Mouse (Mus musculus): ENCODE results near the gene Ctsa. TPM values are rescaled to one million over a fixed set of nuclear protein-coding genes. Genes with fewer than 3 reads are reported as not detected.
"Not testable (repeated sequence)": the region's sequence is repeated elsewhere in the genome, so short reads cannot be mapped to it uniquely, and the experiment has no call there.

Gene Ctsa
- total RNA-seq (2014; fragmentation: Nextera tagmentation) (63.5 and 87.0 TPM in 2 replicates), total RNA-seq (2017) (40.0 and 58.0 TPM in 2 replicates)

DNA sequence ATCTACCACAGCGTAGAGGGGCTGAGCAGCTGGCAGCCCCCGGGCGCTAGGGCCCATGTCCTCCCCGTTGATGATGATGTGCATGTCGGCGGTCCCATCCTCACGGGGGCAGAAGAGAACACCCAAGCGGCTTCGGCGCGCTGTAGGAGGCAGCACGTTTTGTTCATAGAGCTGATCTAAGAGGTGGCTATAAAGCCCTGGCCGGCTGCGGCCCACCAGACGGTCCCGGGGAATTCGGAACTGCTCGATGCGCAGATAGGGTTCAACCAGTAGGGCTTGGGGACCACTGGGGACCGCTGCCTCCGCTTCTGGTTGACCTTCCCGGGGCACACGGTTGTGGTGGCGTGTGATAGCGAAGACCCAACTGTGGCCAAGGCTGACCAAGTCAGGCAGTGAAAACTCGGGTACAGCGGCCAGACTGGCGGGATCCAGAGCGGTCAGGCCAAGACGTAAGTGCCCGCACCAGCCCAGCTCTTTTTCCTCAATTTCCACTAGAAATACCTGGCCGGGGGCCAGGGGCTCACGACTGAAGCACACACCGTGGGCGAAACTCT lies at the start of gene Ctsa:
Ctsa (plus strand) TSS at position 126 of the 554 bp plus-strand sequence.
- peak; percentile 83 for ATAC-seq (replicated peaks; ENCODE audit: low FRiP score, low TSS enrichment, poor library complexity, severe bottlenecking)

DNA sequence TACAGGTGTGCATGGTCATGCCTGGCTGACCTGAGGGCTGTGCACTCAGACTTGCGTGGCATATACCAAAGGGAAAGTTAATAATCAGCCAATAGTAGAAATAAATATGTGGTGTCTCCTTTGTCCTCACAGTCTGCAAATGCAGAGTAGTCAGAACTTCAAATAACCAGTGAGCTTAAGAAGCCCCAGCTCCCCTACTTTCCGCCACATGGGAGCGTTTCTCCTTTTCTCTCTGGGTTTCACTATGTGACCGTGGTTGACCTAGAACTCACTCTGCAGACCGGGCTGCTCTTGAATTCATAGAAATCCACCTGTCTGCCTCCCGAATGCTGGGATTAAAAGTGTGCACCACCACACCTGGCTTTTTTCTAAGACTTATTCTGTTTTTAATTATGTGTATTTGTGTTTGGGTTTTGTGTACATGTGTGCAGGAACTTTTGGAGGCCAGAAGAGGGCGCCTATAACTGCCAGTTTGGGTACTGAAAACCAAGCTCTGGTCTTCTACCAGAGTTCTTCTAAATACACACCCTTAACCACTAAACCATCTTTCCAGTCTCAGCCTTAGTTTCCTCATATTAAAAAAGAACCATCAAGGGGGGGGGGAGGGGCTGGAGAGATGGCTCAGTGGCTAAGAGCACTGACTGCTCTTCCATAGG lies 48.6 kb upstream of the Ctsa start:
- ATAC-seq (replicated peaks; ENCODE audit: low FRiP score, low TSS enrichment, poor library complexity, severe bottlenecking), result no peak

DNA sequence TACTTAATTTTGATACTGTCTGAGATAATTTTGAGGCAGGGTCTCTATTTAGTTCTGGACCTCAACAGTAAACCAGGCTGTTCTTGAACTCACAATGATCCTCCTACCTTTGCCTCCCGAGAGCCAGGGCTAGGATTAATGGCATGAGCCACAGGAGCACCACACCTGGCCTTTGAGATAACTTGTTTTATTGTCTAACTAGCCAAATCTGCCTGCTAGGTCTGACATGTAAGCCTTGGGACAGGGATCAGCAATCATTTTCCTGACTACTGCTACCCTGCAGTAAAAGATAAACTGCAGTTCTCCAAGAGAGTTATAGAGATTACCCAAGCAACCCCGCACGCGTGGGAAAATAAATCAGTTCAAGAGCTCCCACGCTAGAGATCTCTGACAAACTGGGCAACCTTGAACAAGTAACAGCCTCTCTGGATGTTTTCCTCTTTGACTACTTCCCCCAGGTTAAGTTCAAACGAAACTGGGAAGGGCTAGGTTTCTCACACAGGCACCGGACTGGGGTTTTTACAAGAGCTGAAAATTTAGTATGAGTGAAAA lies 47.7 kb upstream of the Ctsa start:
- peak; percentile 48 for ATAC-seq (replicated peaks; ENCODE audit: low FRiP score, low TSS enrichment, poor library complexity, severe bottlenecking)

DNA sequence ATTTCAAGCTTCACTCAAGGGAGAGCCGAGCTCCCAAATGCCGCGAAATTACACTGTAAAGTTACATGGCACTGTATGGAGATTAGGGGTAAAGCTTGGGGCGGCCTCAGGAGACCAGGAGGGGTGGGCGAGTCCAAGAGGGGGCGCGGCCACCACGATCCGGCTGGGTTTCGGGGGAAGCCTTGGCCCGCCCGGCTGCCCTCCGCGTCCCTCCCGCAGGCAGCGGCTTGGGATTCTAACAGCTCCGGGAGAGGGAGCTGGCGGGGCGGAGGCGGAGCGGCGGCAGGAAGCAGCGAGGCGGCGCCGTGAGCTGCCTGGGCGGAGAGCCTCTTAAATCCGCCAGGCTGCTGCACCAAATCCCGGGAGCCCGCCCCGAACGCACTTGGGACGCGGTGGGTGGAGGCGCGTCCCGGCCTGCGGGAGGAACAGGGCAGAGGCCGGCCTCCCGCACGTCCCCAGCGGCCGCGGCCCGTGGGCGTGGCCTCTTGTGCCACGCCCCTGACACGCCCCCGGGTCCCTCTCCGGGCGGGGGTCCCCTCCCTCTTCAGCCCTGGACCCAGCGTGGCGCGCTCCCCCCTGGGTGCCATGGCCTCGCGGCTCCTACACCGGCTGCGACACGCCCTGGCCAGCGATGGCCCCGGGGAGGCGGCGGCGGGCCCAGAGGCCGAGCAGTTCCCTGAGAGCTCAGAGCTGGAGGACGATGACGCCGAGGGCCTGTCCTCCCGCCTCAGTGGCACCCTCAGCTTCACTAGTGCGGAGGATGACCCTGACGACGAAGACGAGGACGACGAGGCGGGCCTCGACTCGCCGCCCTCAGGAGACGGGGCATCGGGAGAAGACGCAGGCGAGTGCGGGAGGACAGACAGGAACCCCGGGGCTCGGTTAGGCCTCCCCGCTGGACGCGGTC lies 46.9 kb upstream of the Ctsa start, which contains the start of gene Snx21:
Snx21 (plus strand) TSS at position 343 of the 907 bp plus-strand sequence.
- peak; percentile 58 for ATAC-seq (replicated peaks; ENCODE audit: low FRiP score, low TSS enrichment, poor library complexity, severe bottlenecking)

DNA sequence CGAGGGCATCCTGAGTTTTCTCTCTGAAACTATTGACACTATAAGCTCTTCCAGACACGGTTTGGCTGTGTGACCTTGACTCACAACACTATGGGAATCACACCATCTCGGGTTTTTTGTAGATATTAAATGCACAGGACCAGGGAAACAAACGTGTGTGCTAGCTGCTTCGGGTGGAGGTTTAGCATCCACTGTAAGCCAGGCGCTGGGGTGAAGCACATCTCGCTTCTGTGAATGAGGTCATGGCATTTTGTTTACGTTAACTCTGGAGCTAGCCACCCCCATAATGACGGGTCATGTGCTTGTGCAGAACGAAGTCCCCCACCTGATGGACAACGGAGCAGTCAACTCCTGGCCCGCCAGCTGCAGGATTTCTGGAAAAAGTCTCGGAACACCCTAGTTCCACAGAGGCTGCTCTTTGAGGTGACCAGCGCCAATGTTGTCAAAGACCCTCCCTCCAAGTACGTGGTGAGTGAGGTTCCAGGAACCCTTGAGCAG lies 46.2 kb upstream of the Ctsa start:
- ATAC-seq (replicated peaks; ENCODE audit: low FRiP score, low TSS enrichment, poor library complexity, severe bottlenecking), result no peak

DNA sequence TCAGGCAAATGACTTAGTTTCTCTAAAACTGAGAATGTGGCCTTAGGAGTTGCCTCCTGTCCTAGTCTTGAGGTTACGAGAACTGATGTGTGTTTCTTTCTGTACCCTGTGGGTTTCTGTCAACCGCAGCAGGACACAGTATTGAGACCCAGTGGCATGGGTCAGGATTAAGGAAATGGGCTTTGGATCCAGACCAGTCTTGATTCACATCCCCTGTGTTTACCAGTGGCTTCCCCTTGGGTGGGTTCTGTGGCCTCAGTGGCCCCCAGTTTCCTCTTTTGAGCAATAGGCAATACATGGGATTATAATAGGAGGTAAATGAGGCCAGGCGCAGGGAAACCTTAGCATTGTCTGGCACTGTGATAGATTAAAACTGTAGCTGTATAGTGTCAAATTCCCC lies 45.6 kb upstream of the Ctsa start:
- no peak for ATAC-seq (replicated peaks; ENCODE audit: low FRiP score, low TSS enrichment, poor library complexity, severe bottlenecking)

DNA sequence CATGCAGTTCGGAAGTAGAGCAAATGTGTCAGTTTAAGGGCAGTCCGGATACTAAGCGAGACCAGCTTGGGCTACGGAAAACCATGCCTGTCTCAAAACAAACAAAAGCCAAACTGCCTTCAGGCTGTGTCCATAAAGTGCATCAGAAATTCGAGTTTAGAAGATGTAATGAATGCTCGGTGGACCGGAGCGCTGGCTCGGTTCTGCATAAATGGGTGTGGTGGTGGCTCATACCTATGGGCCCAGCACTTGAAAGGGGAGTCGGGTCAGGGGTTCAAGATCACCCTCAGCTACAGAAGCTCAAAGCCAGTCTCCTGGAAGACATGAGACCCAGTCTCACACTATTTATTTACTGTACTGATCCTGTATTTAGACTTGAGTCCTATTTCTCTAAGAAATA lies 44.9 kb upstream of the Ctsa start:
- no peak for ATAC-seq (replicated peaks; ENCODE audit: low FRiP score, low TSS enrichment, poor library complexity, severe bottlenecking)

DNA sequence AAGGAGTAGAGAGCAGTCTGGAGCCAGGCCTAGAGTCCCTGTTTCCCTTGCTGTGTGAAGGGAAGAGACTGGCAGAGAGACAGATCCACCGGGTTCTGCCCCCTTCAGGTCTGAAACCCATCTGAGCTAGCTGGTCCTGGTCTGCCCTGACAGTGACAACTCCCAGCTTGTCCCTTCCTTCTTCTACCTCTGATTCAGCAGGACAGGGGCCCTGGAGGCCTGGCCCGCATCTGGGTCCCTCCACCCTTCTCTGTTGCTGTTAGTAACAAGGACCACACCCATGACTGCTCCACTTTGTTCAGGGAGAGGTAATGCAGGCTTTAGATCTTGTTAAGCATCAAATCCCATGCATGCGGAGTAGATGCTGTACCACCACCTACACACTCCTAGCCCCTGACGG lies 44.3 kb upstream of the Ctsa start:
- no peak for ATAC-seq (replicated peaks; ENCODE audit: low FRiP score, low TSS enrichment, poor library complexity, severe bottlenecking)

DNA sequence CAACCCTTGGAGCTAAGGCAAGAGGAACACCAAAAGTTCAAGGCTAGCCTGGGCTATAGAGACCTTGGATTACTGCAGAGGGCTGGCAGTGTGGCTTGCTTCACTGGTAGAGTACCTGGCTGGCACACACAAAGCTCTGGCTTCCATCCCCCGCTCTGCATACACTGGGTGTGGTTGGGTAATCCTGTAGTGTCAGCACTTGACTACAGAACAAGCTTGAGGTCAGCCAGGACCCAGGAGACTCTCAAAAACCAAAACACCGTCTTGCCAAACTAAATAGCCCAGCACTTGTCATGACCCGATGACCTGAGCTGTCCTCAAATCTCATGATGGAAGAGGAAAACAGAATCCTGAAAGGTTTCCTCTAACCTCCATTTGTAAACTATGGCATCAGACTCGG lies 42.2 kb upstream of the Ctsa start:
- no peak for ATAC-seq (replicated peaks; ENCODE audit: low FRiP score, low TSS enrichment, poor library complexity, severe bottlenecking)

DNA sequence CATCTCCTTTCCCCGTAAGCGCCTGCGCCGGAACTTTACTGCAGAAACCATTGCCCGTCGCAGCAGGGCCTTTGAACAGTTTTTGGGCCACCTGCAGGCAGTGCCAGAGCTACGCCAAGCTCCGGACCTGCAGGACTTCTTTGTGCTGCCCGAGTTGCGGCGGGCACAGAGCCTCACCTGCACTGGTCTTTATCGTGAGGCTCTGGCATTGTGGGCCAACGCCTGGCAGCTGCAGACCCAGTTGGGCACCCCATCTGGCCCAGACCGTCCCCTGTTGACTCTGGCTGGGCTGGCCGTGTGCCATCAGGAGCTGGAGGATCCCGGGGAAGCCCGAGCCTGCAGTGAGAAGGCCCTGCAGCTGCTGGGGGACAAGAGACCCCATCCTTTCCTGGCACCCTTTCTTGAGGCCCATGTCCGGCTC lies 40.8 kb upstream of the Ctsa start:
- ATAC-seq (replicated peaks; ENCODE audit: low FRiP score, low TSS enrichment, poor library complexity, severe bottlenecking), result no peak

DNA sequence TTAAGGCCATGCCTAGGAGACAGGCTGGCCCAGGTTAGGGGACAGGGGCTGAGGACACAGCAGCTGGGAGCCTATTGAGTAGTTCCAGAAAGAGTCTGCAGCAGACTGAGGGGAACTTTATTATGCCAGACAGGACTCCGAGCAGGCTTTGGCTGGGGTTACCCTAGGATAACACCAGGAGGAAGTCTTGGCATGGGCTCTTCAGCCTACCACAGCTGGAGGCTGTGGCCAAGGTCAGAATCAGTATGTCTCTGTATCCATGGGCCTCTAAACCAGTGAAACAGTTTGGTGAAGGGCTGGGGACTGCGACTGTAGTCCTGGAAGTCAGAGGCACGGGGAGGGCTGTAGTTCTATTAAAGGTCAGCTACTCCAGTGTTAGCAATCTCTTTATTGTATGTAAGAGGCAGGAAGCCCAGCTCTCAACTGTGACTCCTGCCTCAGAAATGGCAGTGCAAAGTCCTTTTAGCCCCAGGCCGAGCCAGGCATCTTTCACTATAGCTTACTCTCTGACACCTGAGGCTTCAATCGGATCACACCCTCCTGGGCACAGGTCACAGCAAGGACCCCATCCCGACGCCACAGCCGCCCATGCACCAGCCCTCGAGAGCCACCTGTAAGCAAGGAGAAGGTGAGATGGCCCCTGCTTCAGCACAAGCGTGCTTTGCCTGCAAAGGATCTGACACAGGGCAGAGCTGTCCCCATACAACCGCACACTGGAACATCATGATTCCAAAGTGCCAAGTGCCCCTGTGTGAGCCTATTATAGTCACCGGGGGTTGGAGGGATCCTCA lies 40.1 kb upstream of the Ctsa start:
- no peak for ATAC-seq (replicated peaks; ENCODE audit: low FRiP score, low TSS enrichment, poor library complexity, severe bottlenecking)

DNA sequence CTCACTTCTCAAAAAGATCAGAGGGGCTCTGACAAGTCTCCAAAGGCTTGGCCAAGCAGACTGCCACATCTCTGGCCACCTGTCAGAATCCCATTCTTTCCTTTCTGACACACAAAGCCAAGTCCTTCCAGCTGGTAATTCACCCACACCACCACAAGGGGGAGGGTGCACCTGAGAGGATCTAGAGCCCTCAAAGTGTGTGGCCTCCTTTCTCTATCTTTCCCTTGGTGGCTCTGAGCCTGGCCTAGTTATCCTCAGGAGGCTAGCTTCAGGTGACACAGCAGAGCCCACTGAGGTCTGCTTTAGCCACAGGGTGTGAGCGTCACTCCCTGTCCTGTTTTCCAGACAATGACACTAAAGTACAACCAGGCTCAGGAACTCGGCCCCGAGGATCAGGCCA lies 39.4 kb upstream of the Ctsa start:
- ATAC-seq (replicated peaks; ENCODE audit: low FRiP score, low TSS enrichment, poor library complexity, severe bottlenecking), result peak; percentile 58

DNA sequence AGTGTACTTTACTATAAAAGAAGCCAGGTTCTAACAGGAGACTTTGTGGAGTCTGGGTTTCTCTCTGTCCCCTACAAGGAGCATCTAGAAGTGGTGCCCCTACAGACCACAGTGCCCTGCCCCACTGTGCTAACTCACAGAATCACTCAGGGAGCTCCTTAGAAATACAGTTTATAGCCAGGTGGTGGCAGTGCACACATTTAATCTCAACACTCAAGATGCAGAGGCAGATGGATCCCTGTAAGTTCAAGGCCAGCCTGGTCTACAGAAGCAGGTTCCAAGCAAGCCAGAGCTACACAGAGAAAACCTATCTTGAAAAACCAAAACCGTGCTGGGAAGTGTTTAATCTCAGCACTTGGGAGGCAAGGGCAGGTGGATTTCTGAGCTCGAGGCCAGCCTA lies 38.9 kb upstream of the Ctsa start:
- peak; percentile 49 for ATAC-seq (replicated peaks; ENCODE audit: low FRiP score, low TSS enrichment, poor library complexity, severe bottlenecking)

DNA sequence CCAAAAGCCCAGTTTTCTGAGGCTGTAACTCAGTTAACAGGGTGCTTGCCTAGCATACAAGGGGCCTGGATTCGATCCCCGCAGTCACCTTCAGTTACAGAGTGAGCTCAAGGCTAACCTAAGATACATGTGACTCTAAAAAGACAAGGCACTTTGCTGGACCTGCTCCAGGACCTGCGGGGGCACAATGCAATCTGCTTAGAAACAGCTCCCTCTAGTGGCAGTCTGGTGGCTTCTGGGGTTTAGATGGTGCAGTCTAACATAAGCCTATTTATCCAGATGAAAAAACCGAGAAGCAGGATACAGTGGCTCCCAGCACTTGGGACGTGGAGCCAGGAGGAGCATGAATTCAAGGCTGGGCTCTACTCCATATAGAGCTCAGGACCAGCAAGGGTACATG lies 38.4 kb upstream of the Ctsa start:
- peak; percentile 68 for ATAC-seq (replicated peaks; ENCODE audit: low FRiP score, low TSS enrichment, poor library complexity, severe bottlenecking)

DNA sequence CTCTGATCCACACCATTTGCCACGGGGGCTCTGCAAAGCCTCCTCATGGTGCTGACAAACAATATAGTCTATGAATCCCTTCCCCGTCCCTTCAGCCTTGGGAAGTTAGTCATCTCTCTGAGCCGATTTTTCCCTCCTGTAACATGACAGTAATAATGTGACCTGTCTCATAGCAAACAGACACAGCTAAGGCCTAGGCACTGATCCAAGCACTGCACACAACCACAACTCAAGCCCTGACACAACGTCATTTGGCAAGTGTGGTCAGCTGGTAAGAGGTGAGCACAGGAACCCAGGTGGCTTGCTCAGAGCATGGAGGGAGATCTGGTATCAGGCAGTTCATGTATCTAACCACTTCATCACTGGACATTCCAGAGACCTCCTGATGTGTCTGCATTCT lies 36.8 kb upstream of the Ctsa start:
- no peak for ATAC-seq (replicated peaks; ENCODE audit: low FRiP score, low TSS enrichment, poor library complexity, severe bottlenecking)

DNA sequence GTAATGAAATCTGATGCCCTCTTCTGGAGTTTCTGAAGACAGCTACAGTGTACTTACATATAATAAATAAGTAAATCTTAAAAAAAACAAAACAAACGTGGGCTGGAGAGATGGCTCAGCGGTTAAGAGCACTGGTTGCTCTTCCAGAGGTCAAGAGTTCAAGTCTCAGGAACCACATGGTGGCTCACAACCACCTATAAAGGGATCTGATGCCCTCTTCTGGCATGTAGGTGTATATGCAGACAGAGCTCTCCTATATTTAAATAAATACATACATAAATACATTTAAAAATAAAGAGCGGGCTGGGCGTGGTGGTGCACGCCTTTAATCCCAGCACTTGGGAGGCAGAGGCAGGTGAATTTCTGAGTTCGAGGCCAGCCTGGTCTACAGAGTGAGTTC lies 34.1 kb upstream of the Ctsa start:
- ATAC-seq (replicated peaks; ENCODE audit: low FRiP score, low TSS enrichment, poor library complexity, severe bottlenecking), result not testable (repeated sequence)

DNA sequence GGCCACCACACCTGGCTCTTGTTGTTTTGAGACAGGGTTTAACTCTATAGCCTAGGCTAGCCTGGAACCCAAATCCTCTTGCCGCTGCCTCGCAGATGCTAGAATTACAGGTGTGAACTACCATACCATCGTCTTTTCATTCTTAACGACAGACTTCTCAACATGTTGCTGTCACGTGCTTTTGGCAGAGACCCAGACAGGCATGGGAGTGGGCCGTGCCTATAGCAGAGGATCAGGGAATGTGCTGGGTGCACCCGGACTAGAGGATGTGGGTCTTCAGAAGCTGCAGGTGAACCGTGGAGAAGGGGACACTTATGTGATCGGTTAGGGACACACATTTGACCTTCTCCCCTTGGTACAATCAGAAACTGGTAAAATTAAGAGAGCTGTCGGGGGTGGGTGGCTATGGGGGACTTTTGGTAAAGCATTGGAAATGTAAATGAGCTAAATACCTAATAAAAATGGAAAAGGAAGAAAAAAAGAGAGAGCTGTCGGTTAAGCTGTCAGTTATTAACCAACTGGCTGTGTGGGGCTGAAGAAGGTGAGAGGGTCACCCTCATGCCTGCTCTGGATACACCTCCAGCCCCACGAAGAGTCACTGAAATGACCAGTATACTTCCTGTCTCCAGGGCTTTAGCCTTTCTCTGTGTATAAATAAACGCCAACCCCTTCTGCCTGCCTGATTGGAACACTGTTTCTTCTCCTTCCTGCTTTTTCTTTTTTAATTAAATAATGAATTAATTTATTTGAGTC lies 32.2 kb upstream of the Ctsa start:
- no peak for ATAC-seq (replicated peaks; ENCODE audit: low FRiP score, low TSS enrichment, poor library complexity, severe bottlenecking)

DNA sequence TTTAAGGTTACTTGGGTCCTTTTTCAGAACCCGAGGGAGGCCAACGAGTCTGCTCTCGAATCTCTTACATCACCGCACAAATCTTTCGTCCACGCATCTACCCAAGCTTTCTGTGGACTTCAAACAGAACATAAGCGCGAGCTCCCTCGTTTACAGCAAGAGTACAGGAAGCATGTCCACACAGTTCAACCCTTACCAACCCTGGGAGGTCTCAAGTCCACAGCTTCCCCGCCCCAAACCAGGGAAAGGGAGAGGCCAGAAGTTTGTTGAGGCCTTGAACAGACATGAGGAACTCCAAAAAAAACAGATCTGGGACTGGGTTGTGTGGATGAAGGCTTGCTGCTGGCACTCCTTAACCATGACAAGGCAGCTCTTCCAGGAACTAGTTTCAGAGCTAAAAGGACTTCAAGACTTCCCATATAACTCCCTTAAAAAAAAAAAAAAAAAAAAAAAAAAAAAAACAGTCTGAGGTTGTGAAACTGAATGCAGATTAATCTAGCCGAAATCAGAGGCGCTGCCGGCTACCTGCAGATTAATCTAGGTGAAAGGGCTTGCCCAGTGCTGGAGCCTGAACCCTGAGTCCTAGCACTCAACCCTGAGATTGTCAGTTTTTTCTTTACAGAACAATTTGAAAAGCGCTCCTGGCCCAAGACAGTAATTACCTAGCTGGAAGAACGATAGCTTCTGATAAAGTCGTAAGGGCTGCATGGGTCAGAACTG lies 29.3 kb upstream of the Ctsa start:
- ATAC-seq (replicated peaks; ENCODE audit: low FRiP score, low TSS enrichment, poor library complexity, severe bottlenecking), result no peak

All from megakaryocyte-erythroid progenitor cell, adult 5-6 weeks (primary cell).